Mouse (Mus musculus): ENCODE measurements at regions not wholly inside any gene's neighbourhood (a gene's known extent, or its start where the extent isn't known, plus 50 kb on each side); places are given as distances from the start of the nearest gene placed in this dataset.

DNA sequence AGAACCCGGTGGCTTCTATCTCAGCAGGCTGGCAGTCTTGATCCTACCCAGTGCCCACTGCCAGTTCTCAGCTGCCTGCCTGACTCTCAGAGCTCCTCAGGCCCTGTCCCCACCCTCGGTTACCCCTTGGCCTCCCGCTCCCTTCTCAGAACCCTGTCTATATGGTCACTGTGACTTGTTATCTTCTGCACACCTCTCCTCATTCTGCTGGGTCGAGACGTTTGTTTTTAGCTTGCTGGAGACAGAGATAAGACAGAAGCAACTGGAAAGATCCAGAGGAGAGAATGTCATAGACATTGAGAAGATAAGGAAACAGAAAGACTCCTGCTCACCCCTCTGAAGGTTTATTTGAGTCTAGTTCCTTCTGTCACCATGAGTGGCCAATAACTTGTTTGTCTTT is 53.8 kb upstream of the Phc1 start:
- DNase-seq (ENCODE audit: low spot score in 2 of 2): no peak

GRCm38 (mm10) chr6:122393231-122393881 is 53.0 kb upstream of the Phc1 start:
- no peak for DNase-seq (ENCODE audit: low spot score in 2 of 2)

DNA sequence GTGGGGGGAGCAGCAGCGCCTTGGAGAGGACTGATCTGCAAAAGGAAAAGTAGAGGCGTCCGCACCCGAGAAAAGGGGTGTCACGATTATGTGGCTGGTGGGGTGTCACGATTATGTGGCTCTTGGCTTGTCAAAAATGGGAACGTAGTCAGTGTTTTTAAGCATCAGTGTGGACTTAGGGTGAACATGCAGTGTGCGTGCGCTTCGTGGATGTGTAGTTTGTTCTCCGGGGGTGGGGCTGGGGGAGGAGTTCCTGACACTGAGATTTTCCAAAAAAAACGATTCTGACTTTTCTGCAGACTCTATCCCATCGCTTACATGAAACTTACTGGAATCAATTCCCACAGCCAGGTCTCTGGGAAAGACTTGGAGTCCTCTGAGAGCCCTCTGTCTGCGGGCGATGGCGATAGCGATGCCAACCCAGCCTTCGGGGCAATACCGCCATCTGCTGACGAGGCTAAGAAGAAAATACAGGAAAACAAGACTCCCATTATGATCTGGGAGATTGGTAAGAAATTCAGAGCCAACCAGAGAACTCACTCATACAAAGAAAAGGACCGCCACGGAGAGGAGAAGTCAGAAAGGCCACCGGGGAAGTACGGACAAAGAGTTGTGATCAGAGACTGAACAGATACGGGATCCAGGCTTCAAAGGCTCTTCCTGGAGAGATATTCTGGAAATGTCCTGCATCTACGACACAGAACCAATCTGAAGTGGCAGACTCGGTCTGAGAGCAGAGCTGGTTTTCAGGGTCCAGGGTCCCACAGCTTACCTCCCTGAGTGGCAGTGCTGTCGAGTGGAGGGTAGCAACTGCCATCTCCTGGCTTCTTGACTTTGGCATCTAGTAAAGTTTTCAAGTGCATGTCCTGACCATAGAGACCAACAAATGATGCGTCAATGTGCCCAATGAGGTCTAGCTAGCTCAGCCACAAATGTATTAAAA is 51.6 kb upstream of the Phc1 start:
- peak; percentile 82 to 86 for DNase-seq (ENCODE audit: low spot score in 2 of 2)

GRCm38 (mm10) chr6:122391126-122391525 is 50.8 kb upstream of the Phc1 start:
- DNase-seq (ENCODE audit: low spot score in 2 of 2): no peak

- DNase-seq (ENCODE audit: low spot score in 2 of 2): no peak
These were observed 50.4 kb upstream of the Phc1 start for GRCm38 (mm10) chr6:122390720-122391119.

Data from layer of hippocampus, postnatal 10 days (tissue).